Mouse (Mus musculus) retina, embryonic 14.5 days (tissue): ENCODE results near the gene Vezf1.
A peak's percentile ranks its signal among the peaks of the same experiment; 100 is the strongest.

Experiments used
- DNase-seq: peaks from one replicate; pipeline ENCODE4 v3.0.0-alpha.2; 2015; ENCODE audit warnings: low spot score

Vezf1 gene

DNA sequence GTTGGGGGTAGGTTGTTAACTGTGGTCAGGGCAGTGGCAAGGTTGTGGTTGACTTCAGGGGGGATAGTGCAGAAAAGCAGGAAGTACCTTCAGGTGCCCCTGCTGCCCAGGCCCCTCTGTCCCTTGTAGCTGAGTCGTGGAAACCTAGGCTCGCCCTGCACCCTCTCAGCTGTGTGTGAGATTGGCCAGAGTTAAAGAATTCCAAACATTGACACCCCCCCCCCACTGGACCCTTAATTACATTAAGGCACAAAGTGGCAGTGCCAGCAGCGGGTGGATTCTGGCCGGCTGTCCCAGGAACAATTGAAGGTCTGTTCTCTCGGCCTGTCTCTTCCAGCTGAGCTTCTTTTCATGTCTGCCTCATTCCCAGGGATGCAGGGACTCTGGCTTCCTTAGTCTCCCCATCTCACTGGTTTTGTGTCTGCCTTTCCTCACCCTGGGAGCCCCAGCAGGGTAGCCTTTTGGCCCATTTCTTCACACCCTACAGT, 58.3 kb downstream of the Vezf1 start:
- peak; percentile 59 for DNase-seq

- no peak for DNase-seq
Measured at GRCm38 (mm10) chr11:88128461-88128860, 60.4 kb downstream of the Vezf1 start.

DNA sequence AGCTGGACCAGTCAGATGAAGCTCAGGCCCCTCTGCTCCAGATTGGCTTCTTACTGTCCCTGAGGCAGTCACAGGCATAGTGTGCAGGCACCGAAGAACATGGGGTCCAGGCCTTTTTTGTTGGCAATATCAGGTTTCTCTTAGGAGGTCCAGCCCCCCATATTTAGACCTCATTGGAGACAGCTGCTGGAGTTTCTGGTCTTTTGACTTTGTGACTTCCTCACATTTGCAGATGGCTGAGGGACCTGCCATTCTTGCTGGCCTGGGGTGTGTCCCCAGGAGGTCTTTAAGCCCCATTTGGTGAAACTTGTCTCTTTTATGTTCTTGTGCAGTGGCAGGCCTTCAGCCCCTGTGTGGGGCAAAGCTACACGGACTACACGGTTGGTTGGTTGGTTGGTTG, 61.2 kb downstream of the Vezf1 start:
- DNase-seq, result no peak

- no peak for DNase-seq
Measured at GRCm38 (mm10) chr11:88129935-88130334, 61.9 kb downstream of the Vezf1 start.

DNA sequence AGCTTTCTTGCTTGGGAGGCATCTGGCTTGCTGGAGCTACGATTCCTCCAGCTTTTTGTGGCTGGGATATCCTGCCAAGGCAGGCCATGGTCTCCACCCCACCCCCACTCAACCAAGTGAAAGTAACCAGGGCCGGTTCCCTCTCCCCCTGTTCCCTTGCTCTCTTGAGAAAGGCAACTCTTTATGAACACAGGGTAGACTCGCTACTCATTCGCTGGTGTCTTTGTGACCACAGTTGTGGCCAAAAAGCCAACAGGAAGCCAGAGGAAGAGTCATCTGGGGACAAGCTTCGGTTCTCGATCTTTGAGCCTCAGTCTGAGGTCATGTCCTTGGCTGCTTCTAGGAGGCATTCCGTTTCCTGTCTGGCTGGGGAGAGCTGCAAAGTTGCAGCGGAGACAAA, 63.8 kb downstream of the Vezf1 start:
- DNase-seq, result no peak
